Mouse (Mus musculus): ENCODE measurements at regions not wholly inside any gene's neighbourhood (a gene's known extent, or its start where the extent isn't known, plus 50 kb on each side); places are given as distances from the start of the nearest gene placed in this dataset.

GRCm38 (mm10) chr14:76672442-76672841 is 115.8 kb upstream of the Serp2 start:
- Histone ChIP-seq H3K27ac (no peak overlapping the region), H3K9ac (no peak overlapping the region), H3K4me3 (no peak overlapping the region), H3K36me3 (no peaks in the 10 kb centered on the region), H3K27me3 (replicated peaks) (no peaks in the 10 kb centered on the region), H3K9me3 (replicated peaks) (no peaks in the 10 kb centered on the region), H3K4me2 (peak overlapping the region; percentile 24; the same call in 1 of the 2 replicates), H3K4me1 (peaks cover 25% of the 10 kb centered on the region)
- 41% methylated on average over 2 of the region's 2 CpGs for WGBS (ENCODE audit: insufficient replicate concordance)
- peak; percentile 52; the same call in 1 of the 2 replicates for ATAC-seq

GRCm38 (mm10) chr14:76671023-76671422 is 114.3 kb upstream of the Serp2 start:
- Histone ChIP-seq H3K36me3 (no peaks in the 10 kb centered on the region), H3K4me2 (no peak overlapping the region), H3K9me3 (replicated peaks) (no peaks in the 10 kb centered on the region), H3K27me3 (replicated peaks) (no peaks in the 10 kb centered on the region), H3K4me1 (peaks cover 25% of the 10 kb centered on the region), H3K27ac (no peak overlapping the region), H3K4me3 (no peak overlapping the region), H3K9ac (no peak overlapping the region)
- ATAC-seq: no peak
- WGBS (ENCODE audit: insufficient replicate concordance): 74% methylated on average over 4 of the region's 4 CpGs

DNA sequence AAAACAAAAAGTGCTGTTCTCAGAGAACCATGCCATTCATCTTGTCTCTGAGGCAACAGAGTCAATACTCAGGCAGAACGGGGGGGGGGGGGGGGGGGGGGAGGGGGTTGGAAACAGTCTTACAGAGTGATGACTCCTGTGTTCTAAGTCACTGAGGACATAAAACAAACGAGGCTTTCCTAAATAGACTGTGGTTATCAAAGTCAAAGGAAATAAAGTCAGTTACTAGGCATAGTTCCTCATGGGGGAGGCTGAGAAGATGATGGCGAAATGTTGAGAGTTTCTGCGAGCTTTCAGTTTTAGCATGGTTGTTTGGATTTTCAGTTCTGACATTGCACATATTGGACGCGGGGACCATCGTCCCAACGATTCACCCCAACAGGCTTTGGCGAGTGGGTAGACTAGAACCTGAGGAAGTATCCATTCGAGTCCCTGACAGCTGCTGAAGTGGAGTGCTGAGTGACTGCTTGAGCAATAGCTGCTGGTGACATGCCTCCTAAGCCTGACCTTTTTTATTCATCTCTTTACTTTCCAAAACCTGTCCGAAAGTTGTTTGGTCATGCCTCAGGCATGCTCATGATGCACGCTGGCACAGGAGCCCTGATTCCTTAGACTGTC is 109.2 kb upstream of the Serp2 start:
- 31% methylated on average over 12 of the region's 12 CpGs for WGBS (ENCODE audit: insufficient replicate concordance)
- H3K4me1 ChIP-seq: 0 out of 2 replicates have a peak, but pooled peaks cover 5% of the 10 kb centered on the region
- no peak for ATAC-seq
- no peak overlapping the region for H3K9ac ChIP-seq
- H3K4me3 ChIP-seq: no peak overlapping the region
- H3K9me3 ChIP-seq (replicated peaks): no peaks in the 10 kb centered on the region
- no peak overlapping the region for H3K27ac ChIP-seq
- H3K27me3 ChIP-seq (replicated peaks): no peaks in the 10 kb centered on the region
- H3K36me3 ChIP-seq: no peaks in the 10 kb centered on the region
- no peak overlapping the region for H3K4me2 ChIP-seq

DNA sequence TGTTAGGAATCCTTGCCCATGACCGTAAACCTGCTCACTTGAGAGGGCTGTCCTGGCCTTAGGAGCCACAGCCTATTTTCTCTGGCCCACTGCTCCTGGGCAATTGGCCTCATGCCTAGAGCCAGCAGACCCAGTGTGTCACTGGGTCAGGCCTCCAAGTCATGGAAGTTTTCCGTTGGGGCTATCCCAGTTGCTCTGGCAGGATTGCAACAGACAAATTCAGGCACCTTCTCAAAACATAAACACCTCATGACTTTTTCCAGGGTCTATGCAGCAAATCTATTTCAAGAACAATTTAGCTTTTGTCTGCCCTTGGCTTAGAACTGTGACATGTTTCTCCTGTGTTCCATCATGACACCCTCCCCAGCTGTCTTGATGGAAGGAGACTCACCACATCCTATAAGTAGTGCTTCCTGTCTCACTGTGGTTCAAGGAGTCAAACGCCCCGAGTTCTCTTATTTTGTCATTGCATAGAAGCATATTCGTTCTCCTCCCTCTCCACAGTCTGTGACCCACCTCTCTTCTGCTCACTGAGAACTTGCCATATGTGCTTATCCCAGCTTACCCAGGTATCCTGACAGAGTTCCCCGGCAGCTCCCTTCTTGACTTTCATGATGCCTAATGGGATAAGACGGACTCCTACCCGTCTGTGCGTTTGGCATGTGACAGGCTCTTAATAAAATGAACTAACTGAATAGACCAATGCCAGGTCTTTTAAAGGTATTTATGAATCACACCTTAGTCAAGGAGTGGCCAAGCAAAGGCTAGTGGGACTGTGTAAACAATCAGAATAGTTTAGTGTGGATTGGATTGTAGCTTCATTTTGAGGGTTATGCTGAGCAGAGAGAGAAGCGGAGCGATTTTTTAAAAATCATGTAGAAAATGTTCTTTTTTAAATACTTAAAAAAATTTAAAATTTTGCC is 108.2 kb upstream of the Serp2 start:
- no peak overlapping the region for H3K4me3 ChIP-seq
- H3K27me3 ChIP-seq (replicated peaks): 0 out of 2 replicates have a peak, but pooled peaks cover under 1% of the 10 kb centered on the region
- ATAC-seq: no peak
- no peaks in the 10 kb centered on the region for H3K9me3 ChIP-seq (replicated peaks)
- no peak overlapping the region for H3K27ac ChIP-seq
- H3K9ac ChIP-seq: no peak overlapping the region
- no peaks in the 10 kb centered on the region for H3K36me3 ChIP-seq
- no peak overlapping the region for H3K4me2 ChIP-seq
- 0 out of 2 replicates have a peak, but pooled peaks cover 5% of the 10 kb centered on the region for H3K4me1 ChIP-seq
- WGBS (ENCODE audit: insufficient replicate concordance): 55% methylated on average over 11 of the region's 11 CpGs

- H3K27me3 ChIP-seq (replicated peaks): 0 out of 2 replicates have a peak, but pooled peaks cover 3% of the 10 kb centered on the region
- no peak overlapping the region for H3K27ac ChIP-seq
- no peak overlapping the region for H3K9ac ChIP-seq
- WGBS (ENCODE audit: insufficient replicate concordance): 82% methylated on average over 2 of the region's 2 CpGs
- no peak for ATAC-seq
- H3K4me3 ChIP-seq: no peak overlapping the region
- H3K36me3 ChIP-seq: no peaks in the 10 kb centered on the region
- 0 out of 2 replicates have a peak, but pooled peaks cover 5% of the 10 kb centered on the region for H3K4me1 ChIP-seq
- no peak overlapping the region for H3K4me2 ChIP-seq
- no peaks in the 10 kb centered on the region for H3K9me3 ChIP-seq (replicated peaks)
These were observed 107.1 kb upstream of the Serp2 start for GRCm38 (mm10) chr14:76663816-76664215.

- Histone ChIP-seq H3K27ac (no peak overlapping the region), H3K4me3 (no peak overlapping the region), H3K9ac (no peak overlapping the region), H3K4me1 (peaks cover 8% of the 10 kb centered on the region; the same call in 1 of the 2 replicates), H3K36me3 (no peaks in the 10 kb centered on the region), H3K27me3 (replicated peaks) (0 out of 2 replicates have a peak, but pooled peaks cover 3% of the 10 kb centered on the region), H3K9me3 (replicated peaks) (no peaks in the 10 kb centered on the region), H3K4me2 (no peak overlapping the region)
- ATAC-seq: no peak
- 76% methylated on average over 7 of the region's 7 CpGs for WGBS (ENCODE audit: insufficient replicate concordance)
These were observed 106.2 kb upstream of the Serp2 start for GRCm38 (mm10) chr14:76662871-76663270.

DNA sequence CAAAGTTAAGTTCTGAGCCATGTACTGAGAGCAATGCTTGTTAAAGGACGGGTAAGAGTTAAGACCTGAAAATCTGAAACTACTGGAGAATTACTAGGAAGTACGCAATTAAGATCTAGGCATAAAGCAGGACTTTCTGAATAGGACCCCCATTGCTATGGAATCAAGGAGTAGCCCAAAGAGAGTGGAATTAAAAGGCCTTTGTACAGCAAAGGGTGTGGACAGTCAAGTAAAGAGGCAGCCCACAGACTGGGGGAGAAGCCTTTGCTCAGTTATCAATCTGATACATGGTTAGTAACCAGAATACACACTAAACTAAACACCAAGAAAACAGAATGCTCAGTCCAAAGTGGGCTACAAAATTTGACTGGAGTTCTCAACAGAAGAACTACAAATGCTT is 104.2 kb upstream of the Serp2 start:
- no peak overlapping the region for H3K27ac ChIP-seq
- WGBS (ENCODE audit: insufficient replicate concordance): 72% methylated on average over 2 of the region's 2 CpGs
- 0 out of 2 replicates have a peak, but pooled peaks cover 7% of the 10 kb centered on the region for H3K27me3 ChIP-seq (replicated peaks)
- no peak overlapping the region for H3K4me3 ChIP-seq
- ATAC-seq: no peak
- H3K9ac ChIP-seq: no peak overlapping the region
- H3K36me3 ChIP-seq: no peaks in the 10 kb centered on the region
- H3K9me3 ChIP-seq (replicated peaks): no peaks in the 10 kb centered on the region
- no peak overlapping the region for H3K4me2 ChIP-seq
- H3K4me1 ChIP-seq: peaks cover 8% of the 10 kb centered on the region; the same call in 1 of the 2 replicates

- ATAC-seq: no peak
- WGBS (ENCODE audit: insufficient replicate concordance): 65% methylated on average over 15 of the region's 15 CpGs
- no peak overlapping the region for H3K27ac ChIP-seq
These were observed 102.3 kb upstream of the Serp2 start for GRCm38 (mm10) chr14:76658952-76659502.

DNA sequence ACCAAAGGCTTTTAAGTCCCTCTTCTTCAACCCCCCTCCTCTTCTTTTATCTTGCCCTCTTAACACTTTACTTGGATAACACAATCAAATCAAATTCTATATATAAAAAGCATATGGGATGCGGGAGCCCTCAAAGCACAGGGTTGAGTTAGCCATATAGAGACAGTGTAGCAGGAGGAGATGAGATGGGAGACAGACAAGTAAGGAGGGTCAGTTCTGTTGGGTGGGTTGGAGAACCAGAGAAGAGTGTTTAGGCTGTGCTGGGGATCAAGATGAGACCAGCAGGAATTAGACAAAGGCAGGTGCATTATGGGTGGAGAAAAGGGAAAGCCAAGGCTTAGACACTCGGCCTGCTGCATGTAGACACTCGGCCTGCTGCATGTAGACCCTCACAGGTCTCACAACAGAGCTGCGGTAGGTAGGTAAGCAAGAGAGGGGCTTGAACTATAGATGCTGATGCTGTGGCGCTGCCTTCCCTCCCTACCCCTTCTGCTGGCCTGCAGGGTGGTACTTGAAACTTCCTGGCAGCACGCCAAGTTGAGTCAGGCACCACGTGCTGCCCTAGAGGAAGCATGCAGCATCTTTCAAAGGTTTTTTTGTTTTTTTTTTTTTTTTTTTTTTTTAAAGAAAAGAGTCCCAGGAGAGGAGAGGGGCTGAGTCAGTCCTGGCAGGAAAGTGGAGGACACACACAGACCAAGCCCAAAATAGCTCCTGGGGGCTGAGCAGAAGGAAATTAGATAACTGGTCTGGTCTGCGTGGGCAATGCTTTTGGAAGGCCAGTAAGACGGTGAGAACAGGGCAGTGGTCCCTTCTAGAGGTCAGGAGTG is 101.3 kb upstream of the Serp2 start:
- no peak for ATAC-seq
- WGBS (ENCODE audit: insufficient replicate concordance): 46% methylated on average over 9 of the region's 9 CpGs

More at GRCm38 (mm10) chr14:76658952-76659502, 102.3 kb upstream of the Serp2 start:
- Histone ChIP-seq H3K27me3 (replicated peaks) (0 out of 2 replicates have a peak, but pooled peaks cover 7% of the 10 kb centered on the region), H3K4me3 (no peak overlapping the region), H3K9ac (no peak overlapping the region), H3K4me1 (peaks cover 4% of the 10 kb centered on the region; the same call in 1 of the 2 replicates), H3K4me2 (no peak overlapping the region), H3K36me3 (no peaks in the 10 kb centered on the region), H3K9me3 (replicated peaks) (no peaks in the 10 kb centered on the region)

DNA sequence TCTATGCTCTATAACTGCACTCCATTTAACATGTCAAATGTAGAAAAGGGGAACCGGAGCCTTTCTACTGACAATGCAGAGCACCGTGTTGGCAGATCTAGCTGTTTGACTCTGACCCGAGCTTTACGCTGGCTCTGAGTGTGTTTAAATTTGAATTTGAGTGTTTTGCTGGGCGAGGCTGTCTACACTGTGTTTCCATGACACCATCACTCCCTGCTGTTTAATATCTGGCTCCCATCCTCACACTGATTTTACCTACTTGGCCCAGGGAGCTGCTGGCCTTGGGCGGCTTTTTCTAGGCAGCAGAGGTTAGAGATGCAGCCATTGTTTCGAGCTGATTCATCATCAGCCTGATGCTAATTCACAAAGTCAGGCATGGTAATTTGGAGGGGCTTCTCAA is 100.7 kb upstream of the Serp2 start:
- Histone ChIP-seq H3K27me3 (replicated peaks) (0 out of 2 replicates have a peak, but pooled peaks cover 7% of the 10 kb centered on the region), H3K4me3 (no peak overlapping the region), H3K36me3 (no peaks in the 10 kb centered on the region), H3K9me3 (replicated peaks) (no peaks in the 10 kb centered on the region), H3K4me1 (peaks cover 4% of the 10 kb centered on the region; the same call in 1 of the 2 replicates), H3K27ac (no peak overlapping the region), H3K4me2 (no peak overlapping the region), H3K9ac (no peak overlapping the region)
- 64% methylated on average over 7 of the region's 7 CpGs for WGBS (ENCODE audit: insufficient replicate concordance)
- ATAC-seq: no peak

More for the DNA sequence above, 101.3 kb upstream of the Serp2 start:
- Histone ChIP-seq H3K27me3 (replicated peaks) (0 out of 2 replicates have a peak, but pooled peaks cover 7% of the 10 kb centered on the region), H3K4me3 (no peak overlapping the region), H3K36me3 (no peaks in the 10 kb centered on the region), H3K27ac (no peak overlapping the region), H3K4me2 (no peak overlapping the region), H3K9ac (no peak overlapping the region), H3K4me1 (peaks cover 4% of the 10 kb centered on the region; the same call in 1 of the 2 replicates), H3K9me3 (replicated peaks) (no peaks in the 10 kb centered on the region)

Measured in liver, embryonic 12.5 days (tissue).